Mouse (Mus musculus): ENCODE results near the gene Usp12. TPM values are rescaled to one million over a fixed set of nuclear protein-coding genes. Genes with fewer than 3 reads are reported as not detected.
A peak's percentile ranks its signal among the peaks of the same experiment; 100 is the strongest.

Gene Usp12
- 10 to 100 TPM; 53.7 to 56.7 TPM for total RNA-seq (2021)

DNA sequence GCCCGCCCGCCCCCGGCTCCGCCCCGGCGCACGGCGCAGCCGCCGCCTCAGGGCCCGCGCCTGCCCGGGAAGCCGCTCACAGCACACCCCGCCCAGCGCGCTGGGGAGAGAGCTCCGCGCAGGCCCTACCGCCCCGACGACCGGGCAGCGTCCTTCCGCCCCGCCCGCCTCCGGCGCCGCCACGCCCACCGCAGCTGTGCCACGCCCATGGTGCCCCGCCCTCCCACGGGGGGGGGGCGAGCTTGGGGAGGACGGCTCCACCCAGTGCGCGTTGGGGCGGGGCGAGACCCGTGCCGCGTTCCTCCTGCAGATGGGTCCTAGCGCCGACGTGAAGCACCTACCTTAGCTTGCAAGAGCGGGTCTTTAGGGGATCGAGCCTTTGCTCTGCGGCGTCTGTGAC lies at the start of gene Usp12:
TSS of gene Usp12 (minus strand) at position 154 of the 400 bp plus-strand sequence.
- intact Hi-C loops (cut with DNase I) = loop anchor here (1.0 kb wide), 1 partner anchor 38 kb away; no protein-coding TSS in a partner anchor
- peak; percentile 97 to 98 for DNase-seq (ENCODE audit: low spot score in 2 of 2)

DNA sequence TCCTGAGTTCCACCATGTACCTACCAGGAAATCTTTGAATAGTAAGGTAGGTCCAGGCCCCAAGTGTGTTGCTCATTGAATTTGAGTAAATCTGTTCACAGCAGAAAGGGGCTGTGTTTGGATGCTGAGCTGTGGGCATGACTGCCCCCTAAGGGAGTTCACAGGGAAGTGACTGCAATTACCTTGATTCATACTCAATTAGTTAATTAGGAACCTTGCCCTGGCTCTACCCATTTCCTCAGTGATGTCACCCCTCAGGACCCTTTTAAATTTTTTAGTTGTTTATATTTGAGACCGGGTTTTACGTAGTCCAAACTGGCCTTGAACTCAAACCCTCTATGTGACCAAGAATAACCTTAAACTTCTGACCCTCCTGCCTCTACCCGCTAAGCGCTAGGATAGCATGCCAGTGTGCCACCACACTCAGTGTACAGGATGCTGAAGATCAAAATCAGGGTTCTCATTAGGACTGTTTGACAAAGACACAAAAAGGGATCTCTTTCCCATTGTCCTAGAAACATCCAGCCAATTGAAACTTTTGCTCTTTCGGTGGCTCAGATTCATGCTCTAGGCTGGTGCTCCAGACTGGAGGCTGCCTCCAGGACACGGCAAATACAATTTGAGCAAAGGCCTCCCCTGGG lies 49.6 kb upstream of the Usp12 start:
- DNase-seq (ENCODE audit: low spot score in 2 of 2) = no peak
- intact Hi-C loops (cut with DNase I) = no loop called here

DNA sequence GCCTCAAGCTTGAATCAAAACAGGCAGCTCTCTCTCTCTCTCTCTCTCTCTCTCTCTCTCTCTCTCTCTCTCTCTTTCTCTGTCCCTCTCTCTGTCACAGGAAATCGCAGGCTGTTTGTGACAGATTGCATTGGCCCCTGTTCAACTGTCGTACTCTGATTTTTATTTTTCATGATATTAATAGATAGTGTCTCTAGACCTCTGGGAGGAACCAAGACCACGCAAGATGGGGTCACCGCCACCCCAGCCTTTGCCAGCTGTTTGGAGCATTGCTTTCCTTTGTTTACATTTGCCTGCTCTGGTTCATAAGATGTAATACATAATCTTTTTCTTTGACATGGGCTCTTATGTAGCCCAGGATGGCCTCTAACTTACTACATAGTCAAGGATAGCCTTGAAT lies 47.2 kb upstream of the Usp12 start:
- intact Hi-C loops (cut with DNase I) = no loop called here
- DNase-seq (ENCODE audit: low spot score in 2 of 2) = no peak

DNA sequence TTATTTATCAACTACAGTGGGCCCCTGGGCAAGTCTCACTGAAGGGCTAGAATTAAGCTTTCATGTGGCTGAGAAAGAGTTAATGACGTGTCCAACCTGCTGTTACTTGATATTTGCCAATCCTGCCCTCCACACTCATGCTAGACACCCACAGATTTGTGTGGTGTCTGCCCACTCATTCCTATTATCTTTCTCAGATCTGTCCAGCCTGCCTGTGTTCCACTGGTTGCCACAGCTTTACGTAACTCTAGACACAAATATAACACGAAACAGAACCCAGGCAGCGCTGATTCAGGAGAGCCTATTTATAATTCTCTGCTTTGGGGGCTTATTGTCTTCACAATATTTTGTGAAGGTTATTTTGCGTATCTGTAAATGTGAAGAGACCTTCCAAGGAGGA lies 46.5 kb upstream of the Usp12 start:
- DNase-seq (ENCODE audit: low spot score in 2 of 2) = peak in 1 of 2 experiments; percentile 77
- intact Hi-C loops (cut with DNase I) = no loop called here

DNA sequence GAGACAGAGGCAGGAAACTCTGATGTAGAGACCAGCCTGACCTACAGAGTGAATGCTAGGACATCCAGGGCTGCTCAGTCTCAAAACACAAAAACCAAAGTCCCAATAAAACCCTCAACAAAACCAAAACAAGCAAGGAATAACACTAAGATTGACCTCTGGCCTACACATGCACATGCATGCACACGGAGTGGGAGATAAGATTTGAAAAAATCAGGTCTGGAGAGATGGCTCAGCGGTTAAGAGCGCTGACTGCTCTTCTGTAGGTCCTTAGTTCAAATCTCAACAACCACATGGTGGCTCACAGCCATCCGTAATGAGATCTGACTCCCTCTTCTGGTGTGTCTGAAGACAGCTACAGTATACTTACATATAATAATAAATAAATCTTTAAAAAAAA lies 45.6 kb upstream of the Usp12 start:
- intact Hi-C loops (cut with DNase I) = no loop called here
- no peak for DNase-seq (ENCODE audit: low spot score in 2 of 2)

DNA sequence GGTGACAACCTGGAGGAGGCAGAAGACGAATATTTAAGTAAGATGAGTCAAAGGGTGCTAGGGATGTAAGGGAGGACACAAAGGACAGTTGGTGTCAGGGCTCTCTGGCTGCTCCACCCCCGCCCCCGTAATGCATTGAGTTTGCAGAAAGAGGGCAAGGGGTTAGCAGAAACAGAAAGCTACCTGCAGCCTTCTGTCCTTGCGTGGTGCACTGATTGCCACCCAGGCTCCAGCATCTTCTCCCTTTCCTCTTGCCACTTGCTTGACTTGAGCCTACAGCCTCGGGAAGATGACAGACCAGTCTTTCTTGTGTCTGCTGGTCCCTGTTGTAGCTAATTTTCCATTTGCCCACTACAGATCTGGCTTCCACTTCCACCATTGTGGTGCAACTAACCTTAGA lies 45.0 kb upstream of the Usp12 start:
- intact Hi-C loops (cut with DNase I) = loop anchor here (5.0 kb wide), 1 partner anchor 107 kb away; no protein-coding TSS in a partner anchor
- no peak for DNase-seq (ENCODE audit: low spot score in 2 of 2)

DNA sequence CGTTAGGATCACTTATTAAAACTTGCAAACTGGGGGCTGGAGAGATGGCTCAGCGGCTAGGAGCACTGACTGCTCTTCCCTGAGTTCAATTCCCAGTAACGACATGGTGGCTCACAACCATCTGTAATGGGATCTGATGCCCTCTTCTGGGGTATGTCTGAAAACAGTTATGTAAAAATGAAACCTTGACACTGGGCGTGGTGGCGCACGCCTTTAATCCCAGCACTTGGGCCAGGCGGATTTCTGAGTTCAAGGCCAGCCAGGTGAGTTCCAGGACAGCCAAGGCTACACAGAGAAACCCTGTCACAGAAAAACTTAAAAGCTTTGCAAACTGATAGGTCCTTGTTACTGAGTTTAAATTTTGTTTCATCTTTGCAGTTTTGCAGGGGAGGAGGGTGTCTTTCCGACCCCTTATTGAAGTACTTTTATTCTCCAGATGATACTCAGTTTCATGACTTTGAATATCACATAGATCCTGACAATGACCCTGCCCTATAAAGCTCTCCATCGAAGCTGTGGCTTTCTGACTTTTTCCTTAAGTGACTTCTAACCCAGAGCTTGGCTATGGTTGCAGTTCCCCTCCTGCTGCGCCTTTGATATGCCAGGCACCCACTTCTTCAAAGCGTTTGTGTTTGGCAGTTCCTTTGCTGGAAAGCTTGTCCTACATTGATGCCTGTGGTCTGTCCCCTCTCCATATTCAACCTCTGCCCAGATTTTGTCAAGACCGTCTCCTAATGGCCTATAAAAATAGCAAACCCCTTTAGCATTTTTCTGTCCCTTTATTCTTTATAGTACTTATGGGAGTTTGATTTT lies 44.2 kb upstream of the Usp12 start:
- intact Hi-C loops (cut with DNase I) = loop anchor here (5.0 kb wide), 1 partner anchor 107 kb away; no protein-coding TSS in a partner anchor
- no peak for DNase-seq (ENCODE audit: low spot score in 2 of 2)

DNA sequence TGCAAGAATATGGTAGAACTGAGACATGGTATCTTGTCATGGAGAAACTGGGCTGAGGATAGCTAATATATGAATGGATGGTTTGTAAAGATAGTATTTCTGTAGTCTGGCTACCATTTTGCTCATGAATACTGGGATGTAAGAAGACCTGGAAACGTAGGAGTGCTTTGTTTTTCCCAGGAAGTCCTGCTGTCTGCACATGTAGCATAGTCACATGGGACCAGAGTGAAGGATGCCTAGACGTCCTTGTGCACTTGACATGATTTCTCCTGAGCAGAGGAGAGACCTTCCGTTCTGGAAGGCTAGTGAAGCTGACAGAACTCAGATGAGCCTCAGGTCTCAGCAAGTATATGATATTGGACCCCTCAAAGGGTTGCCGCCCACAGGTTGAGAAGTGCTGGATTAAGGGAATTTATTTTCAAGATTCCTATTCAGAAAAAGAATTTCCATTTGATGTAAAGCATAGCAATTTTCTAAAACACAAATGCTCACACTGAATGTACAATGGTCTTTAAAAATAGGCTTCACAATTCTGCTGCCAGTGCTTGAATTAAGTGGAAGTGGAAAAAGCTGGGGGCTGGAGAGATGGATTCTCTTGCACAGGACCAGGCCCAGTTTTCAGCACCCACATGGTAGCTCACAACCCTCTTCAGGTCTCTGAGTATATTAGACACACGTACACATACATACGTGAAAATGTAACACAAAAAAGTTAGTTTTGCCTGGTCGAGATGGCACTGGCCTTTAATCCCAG lies 43.3 kb upstream of the Usp12 start:
- peak in 1 of 2 experiments; percentile 70 for DNase-seq (ENCODE audit: low spot score in 2 of 2)
- intact Hi-C loops (cut with DNase I) = loop anchor here (5.0 kb wide), 1 partner anchor 106 kb away; no protein-coding TSS in a partner anchor

DNA sequence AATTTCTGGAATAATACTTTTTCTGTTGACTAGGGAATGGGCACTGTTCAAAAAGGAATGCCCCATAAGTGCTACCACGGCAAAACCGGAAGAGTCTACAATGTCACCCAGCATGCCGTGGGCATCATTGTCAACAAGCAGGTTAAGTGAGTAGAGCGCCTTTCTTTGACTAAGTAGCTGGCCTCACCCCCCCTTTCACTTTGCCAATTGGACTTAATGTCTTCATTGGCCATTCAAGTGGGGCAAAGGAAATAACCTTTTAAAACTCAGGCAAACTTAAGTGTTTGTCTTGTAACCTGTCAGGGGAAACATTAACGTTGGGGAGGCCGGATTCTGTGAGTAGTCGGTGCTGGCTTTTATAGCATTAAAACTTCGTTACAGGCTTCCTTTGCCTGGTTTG lies 40.2 kb upstream of the Usp12 start:
- intact Hi-C loops (cut with DNase I) = loop anchor here (5.0 kb wide), 1 partner anchor 103 kb away; no protein-coding TSS in a partner anchor

DNA sequence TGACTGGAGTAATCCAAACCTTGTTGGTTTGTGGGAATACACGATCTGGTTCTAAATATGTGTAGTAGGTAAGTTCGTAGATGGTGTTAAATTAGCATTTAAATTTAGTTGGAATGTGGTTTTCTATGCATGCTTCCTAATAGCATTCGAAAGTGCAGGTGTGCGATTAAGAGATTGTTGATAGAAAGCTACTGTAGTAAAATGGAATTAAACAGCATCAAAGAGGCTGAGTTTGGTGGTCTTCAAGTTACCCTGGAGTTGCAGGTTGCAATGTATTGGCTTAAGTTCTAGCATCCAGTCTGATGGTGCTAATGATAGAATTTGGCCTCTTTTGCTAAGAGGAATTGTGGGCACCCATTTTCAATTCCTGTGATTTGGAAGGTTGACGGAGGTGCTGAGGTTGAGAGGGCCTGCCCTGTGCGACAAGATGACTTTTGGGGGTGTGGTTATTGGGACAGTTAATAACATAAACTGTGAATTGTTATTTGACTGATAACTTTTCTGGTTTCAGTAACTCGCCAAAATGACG lies 38.9 kb upstream of the Usp12 start:
- intact Hi-C loops (cut with DNase I) = loop anchor here (1.0 kb wide), 1 partner anchor 39 kb away; no protein-coding TSS in a partner anchor

More for the DNA sequence above, 40.2 kb upstream of the Usp12 start:
- no peak for DNase-seq (ENCODE audit: low spot score in 2 of 2)

DNA sequence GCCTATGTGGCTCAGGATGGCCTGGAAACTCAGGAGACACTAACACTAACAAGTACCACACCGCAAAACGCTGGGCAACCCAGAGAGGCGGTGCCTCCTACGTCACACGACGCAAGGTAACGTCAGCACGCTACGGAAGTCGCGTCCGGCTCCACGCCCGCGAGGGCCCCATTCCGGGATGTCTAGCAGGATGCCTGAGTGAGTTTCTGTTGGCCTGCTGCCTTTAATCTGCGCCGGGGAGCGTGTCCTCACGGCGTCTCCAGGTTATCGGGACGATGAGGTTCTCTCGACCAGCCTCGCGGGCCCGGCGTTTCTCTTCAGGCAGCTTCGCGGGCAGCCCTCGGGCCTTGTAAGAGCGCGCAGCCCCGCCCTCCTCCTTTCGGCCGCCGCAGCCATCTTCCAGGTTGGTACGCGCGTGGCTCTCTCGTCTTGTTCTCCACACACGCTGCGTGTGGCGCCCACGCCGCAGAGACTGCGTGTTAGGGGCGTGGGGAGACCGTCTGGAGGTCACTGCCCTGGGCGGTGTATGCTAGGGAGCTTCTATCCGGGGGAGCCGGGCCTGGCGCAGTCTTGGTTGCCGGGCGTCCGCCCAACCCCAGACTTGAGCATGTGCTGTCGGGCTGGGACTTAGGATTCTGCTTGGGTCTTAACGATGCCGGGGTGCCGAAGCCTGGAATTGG lies 38.1 kb upstream of the Usp12 start, which contains the start of gene Rpl21:
TSS of gene Rpl21 (plus strand) at position 122 of the 680 bp plus-strand sequence.
- DNase-seq (ENCODE audit: low spot score in 2 of 2) = peak; percentile 97
- intact Hi-C loops (cut with DNase I) = loop anchor here (1.0 kb wide), 1 partner anchor 39 kb away; no protein-coding TSS in a partner anchor

More for the DNA sequence above, 38.9 kb upstream of the Usp12 start:
- DNase-seq (ENCODE audit: low spot score in 2 of 2) = no peak

DNA sequence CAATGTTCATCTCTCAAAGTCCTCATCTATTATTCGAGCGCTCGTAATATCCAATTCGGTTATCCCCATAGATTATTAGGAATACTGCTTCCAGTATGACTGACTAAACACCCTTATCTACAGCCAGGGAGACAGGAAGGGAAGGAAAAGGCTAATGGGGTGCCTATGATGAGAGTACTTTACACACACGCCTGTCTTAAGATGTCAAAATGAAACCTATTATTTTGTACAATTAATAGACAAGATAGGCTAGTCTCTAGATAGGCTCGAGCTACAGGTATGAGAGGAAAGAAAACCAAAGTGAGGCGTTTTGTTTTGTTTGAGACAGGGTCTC lies 37.6 kb upstream of the Usp12 start:
- intact Hi-C loops (cut with DNase I) = no loop called here
- no peak for DNase-seq (ENCODE audit: low spot score in 2 of 2)

DNA sequence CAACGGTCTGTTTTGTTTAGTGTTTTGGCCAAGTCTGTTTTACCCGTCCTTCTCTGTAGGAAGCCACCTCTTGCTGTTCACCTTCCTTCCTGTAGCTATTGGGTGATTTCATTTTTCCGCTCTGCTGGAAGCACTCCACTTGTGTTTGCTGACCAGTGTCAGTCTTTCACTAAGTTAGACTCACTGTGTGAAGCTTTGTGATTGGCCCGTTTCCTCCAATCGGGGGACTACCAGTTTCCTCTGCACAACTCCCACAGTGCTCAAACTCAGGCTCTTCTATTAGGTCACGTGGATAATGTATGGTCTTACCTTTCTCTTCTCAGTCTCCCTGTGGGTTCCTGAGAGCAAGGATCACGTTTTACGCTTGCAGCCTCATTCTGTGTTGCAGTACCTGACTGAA lies 34.7 kb upstream of the Usp12 start:
- no peak for DNase-seq (ENCODE audit: low spot score in 2 of 2)
- intact Hi-C loops (cut with DNase I) = no loop called here

DNA sequence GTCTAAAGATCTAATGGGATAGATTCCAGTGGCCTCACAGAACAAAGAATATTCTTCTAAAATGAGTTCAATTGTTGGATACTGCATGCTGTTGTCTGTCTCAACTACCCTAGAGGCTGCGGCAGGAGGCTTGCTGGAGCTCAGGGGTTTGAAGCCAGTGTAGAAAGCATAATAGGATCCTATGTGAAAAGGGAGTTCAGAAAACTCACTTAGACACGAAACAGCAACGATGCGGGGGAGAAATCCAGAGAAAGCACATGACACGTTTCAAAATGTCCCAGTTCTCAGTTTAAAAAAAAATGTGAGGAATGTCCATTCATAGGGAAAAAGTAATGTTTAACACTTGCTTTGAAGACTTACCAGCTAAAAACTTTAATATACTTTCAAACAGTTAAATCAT lies 28.2 kb upstream of the Usp12 start:
- intact Hi-C loops (cut with DNase I) = no loop called here
- DNase-seq (ENCODE audit: low spot score in 2 of 2) = peak in 1 of 2 experiments; percentile 71

DNA sequence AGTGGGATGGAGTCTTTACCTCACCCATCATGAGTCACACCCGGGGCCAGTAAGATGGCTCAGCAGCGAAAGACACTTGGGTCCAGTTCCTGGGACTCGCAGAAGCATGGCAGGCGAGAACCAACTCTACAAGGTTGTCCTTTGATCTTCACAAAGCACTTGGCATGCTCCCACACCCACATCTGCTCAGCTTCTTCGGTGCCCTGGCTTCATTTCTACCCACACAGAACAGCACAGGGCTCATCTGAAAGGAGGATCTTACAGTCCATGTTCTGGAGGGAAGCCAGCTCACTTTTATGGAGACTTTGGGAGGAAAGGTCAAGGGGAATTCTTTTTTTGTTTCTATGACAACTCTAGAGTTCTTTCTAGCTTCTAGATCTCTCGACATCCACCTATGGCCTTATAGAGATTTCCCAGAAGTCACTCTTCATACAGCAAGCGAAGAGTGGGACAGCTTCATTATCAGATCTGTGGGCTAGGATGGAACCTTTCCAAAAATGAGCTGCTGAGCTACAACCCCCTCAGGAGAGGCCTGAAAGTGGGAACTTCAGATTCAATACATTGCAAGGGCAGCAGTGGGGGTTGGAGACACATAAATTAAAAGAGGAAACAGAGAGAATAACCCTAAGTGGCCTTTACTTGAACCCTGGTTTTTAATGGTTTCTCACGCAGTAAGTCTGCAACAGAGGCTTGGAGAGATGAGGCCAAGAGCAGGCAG lies 24.3 kb upstream of the Usp12 start:
- no peak for DNase-seq (ENCODE audit: low spot score in 2 of 2)
- intact Hi-C loops (cut with DNase I) = no loop called here

DNA sequence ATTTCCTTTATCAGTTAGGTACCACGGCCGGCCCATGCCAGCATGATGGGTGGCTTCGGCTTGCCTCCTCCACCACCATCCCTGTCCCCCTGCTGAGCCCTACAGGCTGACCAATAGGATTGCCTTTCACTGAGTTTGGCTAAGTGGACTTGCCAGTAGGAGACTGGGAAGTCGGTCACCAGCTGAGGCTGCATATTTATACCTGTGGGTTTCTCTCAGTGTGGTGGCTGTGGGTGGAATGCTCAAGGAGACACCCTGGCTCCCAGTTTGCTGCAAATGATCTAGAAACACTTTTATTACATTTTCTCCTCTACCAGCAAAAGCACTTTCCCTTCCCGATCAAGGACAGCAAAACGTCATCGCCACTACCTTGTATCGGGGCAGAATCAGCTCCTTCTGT lies 22.8 kb upstream of the Usp12 start:
- DNase-seq (ENCODE audit: low spot score in 2 of 2) = peak in 1 of 2 experiments; percentile 74
- intact Hi-C loops (cut with DNase I) = no loop called here

DNA sequence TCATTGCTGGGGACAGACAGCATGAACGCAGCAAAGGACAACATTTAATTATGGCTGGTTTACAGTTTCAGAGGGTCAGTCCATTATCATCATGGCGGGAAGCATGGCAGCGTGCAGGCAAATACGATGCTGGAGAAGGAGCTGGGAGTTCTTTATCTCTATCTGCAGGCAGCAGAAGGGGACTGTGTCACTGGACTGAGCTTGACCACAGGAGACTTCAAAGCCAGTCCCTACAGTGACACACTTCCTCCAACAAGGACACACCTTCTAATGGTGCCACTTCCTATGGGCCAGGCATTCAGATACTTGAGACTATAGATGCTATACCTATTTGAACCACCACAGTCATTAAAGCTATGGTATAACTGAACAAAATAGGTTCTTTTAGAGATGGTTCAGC lies 20.6 kb upstream of the Usp12 start:
- intact Hi-C loops (cut with DNase I) = no loop called here
- no peak for DNase-seq (ENCODE audit: low spot score in 2 of 2)

DNA sequence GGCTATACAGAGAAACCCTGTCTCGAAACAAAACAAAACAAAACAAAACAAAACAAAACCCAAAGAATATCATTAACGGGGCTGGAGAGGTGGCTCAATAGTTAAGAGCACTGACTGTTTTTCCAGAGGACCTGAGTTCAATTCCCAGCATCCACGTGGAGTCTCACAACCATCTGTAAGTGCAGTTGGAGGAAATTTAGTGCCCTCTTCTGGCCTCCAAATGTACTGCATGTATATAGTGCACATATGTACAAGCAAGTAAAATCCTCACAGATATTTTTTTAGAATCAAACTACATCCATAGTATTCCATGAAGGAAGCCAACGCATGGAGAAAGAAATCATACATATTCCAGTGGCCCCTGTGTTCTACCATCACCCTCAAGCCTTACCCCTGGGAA lies 18.6 kb upstream of the Usp12 start:
- intact Hi-C loops (cut with DNase I) = no loop called here
- DNase-seq (ENCODE audit: low spot score in 2 of 2) = no peak

DNA sequence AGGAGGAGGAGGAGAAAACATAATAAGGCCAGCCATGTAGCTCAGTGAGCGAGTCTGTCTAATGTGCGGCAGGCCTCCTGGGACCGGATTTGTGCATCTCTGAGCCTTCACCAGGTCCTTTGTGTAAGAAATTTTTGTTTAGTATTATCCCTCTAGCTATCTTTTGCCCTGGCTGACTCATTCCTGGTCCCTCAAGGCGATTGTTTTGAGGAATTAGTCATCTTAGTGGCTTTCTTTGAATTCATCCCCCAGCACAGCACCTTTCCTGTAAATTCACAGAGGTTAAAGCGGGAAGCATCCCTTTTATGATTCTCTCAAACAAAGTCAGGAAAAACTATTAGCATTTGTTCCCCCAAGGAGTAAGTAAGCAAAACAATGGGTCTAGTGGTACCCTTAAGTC lies 18.1 kb upstream of the Usp12 start:
- intact Hi-C loops (cut with DNase I) = no loop called here
- DNase-seq (ENCODE audit: low spot score in 2 of 2) = no peak

Data from left cerebral cortex, postnatal 25 days (tissue).